Mouse (Mus musculus): ENCODE data around the gene Aifm3.

DNA sequence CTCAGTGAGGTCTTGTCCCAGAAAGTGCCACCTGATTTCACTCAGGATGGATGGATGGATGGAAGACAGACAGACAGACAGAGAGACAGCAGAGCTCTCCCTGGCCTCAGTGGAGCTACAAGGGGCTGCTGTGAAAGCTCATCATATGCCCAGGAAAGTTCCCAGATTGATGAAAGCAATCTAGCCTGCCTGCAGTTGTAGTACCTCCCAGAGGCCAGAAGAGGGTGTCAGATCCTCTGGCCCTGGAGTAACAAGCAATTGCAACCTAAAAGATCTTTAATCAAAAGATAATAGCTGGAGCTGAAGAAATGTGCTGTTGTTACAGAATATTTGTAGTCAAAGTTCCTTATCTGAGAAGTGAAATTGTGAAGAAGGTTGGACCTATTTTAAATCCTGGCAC, 15.3 kb upstream of the Aifm3 start:
- TF ChIP-seq CTCF (IDR thresholded peaks at IDR 0.05; ENCODE audit: extremely low read depth, insufficient read depth, insufficient read length, insufficient replicate concordance) = peak; percentile 47; the same call in 1 of the 2 replicates
- TF ChIP-seq POLR2A (IDR thresholded peaks at IDR 0.05; ENCODE audit: low read depth, low read length) = no peak
